ENCODE assay signal across 28 mouse cellular contexts in genomic region chr13:30385183-30385582, GRCm38 (mm10). TPM values are rescaled to one million over a fixed set of nuclear protein-coding genes. Genes with fewer than 3 reads are reported as not detected.
"Had no signal": no experiment of that assay in that cellular context is flagged by ENCODE, and none has a peak within 500 bp of the region (broad histone marks: within the 10 kb centered on the region; RNA-seq: fewer than 3 reads in every experiment).

No protein-coding gene starts in this region.

- H3K36me3 ChIP-seq: heart, embryonic 13.5 days; heart, embryonic 15.5 days; hindbrain, embryonic 10.5 days; hindbrain, embryonic 12.5 days; intestine, embryonic 15.5 days; limb, embryonic 13.5 days; limb, embryonic 15.5 days had no signal

- H3K27ac ChIP-seq: gastrocnemius, adult 2 months; heart, adult 2 months; heart, embryonic 13.5 days; heart, embryonic 15.5 days; hindbrain, embryonic 10.5 days; hindbrain, embryonic 12.5 days; hindbrain, embryonic 14.5 days; intestine, embryonic 15.5 days; layer of hippocampus, adult 2 months; limb, embryonic 13.5 days; limb, embryonic 15.5 days had no signal

- ATAC-seq: hindbrain, embryonic 16.5 days; inflammation-experienced regulatory T-cells, adult 6 months; intestine, embryonic 15.5 days; intestine, postnatal 0 days had no signal

- H3K4me3 ChIP-seq: gastrocnemius, adult 2 months; heart, adult 2 months; heart, embryonic 13.5 days; heart, embryonic 15.5 days; hindbrain, embryonic 10.5 days; hindbrain, embryonic 12.5 days; intestine, embryonic 15.5 days; layer of hippocampus, adult 2 months; limb, embryonic 13.5 days; limb, embryonic 15.5 days; liver, embryonic 15.5 days had no signal

- H3K4me2 ChIP-seq: heart, embryonic 11.5 days; heart, embryonic 13.5 days; heart, embryonic 15.5 days; hindbrain, embryonic 12.5 days; hindbrain, embryonic 14.5 days; intestine, embryonic 15.5 days; limb, embryonic 13.5 days; limb, embryonic 15.5 days; liver, embryonic 15.5 days had no signal

- H3K9ac ChIP-seq: heart, embryonic 13.5 days; heart, embryonic 15.5 days; hindbrain, embryonic 12.5 days; hindbrain, embryonic 14.5 days; intestine, embryonic 15.5 days; limb, embryonic 13.5 days; limb, embryonic 15.5 days; liver, embryonic 15.5 days had no signal

- H3K9me3 ChIP-seq: heart, embryonic 15.5 days; hindbrain, embryonic 12.5 days; intestine, embryonic 15.5 days; limb, embryonic 13.5 days; limb, embryonic 15.5 days; liver, embryonic 15.5 days had no signal

- H3K4me1 ChIP-seq: heart, embryonic 15.5 days; hindbrain, embryonic 10.5 days; hindbrain, embryonic 12.5 days; intestine, embryonic 15.5 days; limb, embryonic 13.5 days; limb, embryonic 15.5 days; liver, embryonic 15.5 days had no signal

- H3K27me3 ChIP-seq: heart, embryonic 13.5 days; heart, embryonic 15.5 days; hindbrain, embryonic 12.5 days; intestine, embryonic 15.5 days; limb, embryonic 13.5 days; limb, embryonic 15.5 days; liver, embryonic 15.5 days had no signal

- DNase-seq: gastrocnemius, adult 2 months; gastrocnemius, postnatal 10 days; gastrocnemius, postnatal 25 days; heart, adult 2 months; heart, postnatal 14 days; heart, postnatal 4 days; kidney, adult 18-20 months; kidney, adult 8-10 months; kidney, postnatal 10 days; kidney, postnatal 25 days; kidney, postnatal 4 days; layer of hippocampus, postnatal 36 days; left cerebral cortex, postnatal 4 days had no signal

RNA-seq across cellular contexts. Expression of gene Agtr1a, which starts 48.9 kb away (rescaled TPM):
- total RNA-seq: granulocyte monocyte progenitor cell, adult 5-6 weeks had no signal
- polyA plus RNA-seq: inflammation-experienced regulatory T-cells, adult 6 months had no signal
